Mouse (Mus musculus) heart, postnatal 0 days (tissue): ENCODE measurements around the gene Crip1.

Source experiments
- CTCF ChIP-seq: IDR thresholded peaks from 2 replicates; pipeline ENCODE4 v1.5.1; 2016; ENCODE audit warnings: antibody characterized with exemption, control low read depth, low read depth
- EP300 ChIP-seq: IDR thresholded peaks from 2 replicates; pipeline ENCODE4 v1.6.1; 2016; ENCODE audit warnings: antibody characterized with exemption, low read depth

DNA sequence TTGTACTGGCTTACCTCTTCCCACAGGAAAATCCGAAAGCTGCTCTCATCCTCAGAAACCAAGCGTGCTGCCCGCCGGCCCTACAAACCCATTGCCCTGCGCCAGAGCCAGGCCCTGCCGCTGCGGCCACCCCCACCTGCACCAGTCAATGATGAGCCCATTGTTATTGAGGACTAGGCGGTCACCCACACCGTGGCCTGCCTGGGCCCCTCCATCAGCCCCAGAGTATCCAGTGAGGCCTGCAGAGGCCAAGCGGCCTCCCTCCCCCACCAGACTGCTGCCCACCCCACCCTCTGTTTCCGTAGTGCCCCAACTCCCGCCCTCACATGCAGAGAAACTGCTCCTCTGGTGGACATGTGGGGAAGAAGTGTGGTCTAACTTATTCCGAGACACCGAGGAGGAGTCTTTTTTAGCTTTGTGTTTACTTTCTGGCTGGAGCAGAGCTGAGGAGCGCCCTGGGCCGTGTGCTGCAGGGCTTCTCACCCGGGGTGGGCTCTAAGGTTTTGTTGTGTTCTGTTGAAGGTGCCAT lies 9.6 kb upstream of the Crip1 start:
- peak; percentile 52 for TF ChIP-seq CTCF
- TF ChIP-seq EP300: no peak
